Mouse (Mus musculus) megakaryocyte, embryonic 14.5 days (primary cell): Measurements from ENCODE around the gene Nubp2.

Source experiments
- FLI1 ChIP-seq: IDR thresholded peaks from 2 replicates; pipeline ENCODE4 v1.6.1; 2012; ENCODE audit warnings: low read length, inconsistent platforms, mixed read lengths
- GATA1 ChIP-seq: IDR thresholded peaks from 3 replicates; pipeline ENCODE4 v1.6.1; 2012; ENCODE audit warnings: mixed read lengths, low read length, inconsistent platforms, borderline replicate concordance

GRCm38 (mm10) chr17:24844525-24844924, 41.6 kb downstream of the Nubp2 start:
- TF ChIP-seq GATA1 (no peak), FLI1 (no peak)
